Mouse (Mus musculus): ENCODE results near the gene Map2k6.

GRCm38 (mm10) chr11:110451590-110451989 lies 52.7 kb downstream of the Map2k6 start:
- no peak for TF ChIP-seq CTCF (IDR thresholded peaks at IDR 0.05; ENCODE audit: low read depth, low read length)
- TF ChIP-seq GATA1 (IDR thresholded peaks at IDR 0.05; ENCODE audit: borderline replicate concordance, low read length): no peak
- no peak for TF ChIP-seq TAL1 (conservative IDR thresholded peaks at IDR 0.05; ENCODE audit: low read depth, low read length)
- no peak for TF ChIP-seq GATA2 (IDR thresholded peaks at IDR 0.05; ENCODE audit: borderline replicate concordance, low read depth, low read length)
